Mouse (Mus musculus) embryonic facial prominence, embryonic 13.5 days (tissue): ENCODE measurements around the gene Dnajb1. TPM values are rescaled to one million over a fixed set of nuclear protein-coding genes. Genes with fewer than 3 reads are reported as not detected.

Source experiments
- ATAC-seq: fragments of 200-750 bp; cut with Nextera tagmentation; 2 replicates; pipeline ENCODE4 v1.8.0; 2017; ENCODE audit warnings: low read depth; ENCODE audit not compliant: insufficient number of reproducible peaks, insufficient read depth, low FRiP score, low TSS enrichment
- H3K27ac ChIP-seq: fragments of 300-500 bp; sonication (generic); 2 replicates; pipeline ENCODE4 v1.5.1; 2015; ENCODE audit warnings: moderate library complexity, mild to moderate bottlenecking, inconsistent platforms
- H3K27me3 ChIP-seq: fragments of 300-500 bp; sonication (generic); 2 replicates; pipeline ENCODE4 v1.6.1; 2015; ENCODE audit warnings: mild to moderate bottlenecking, inconsistent platforms
- H3K36me3 ChIP-seq: fragments of 300-500 bp; sonication (generic); 2 replicates; pipeline ENCODE4 v1.6.1; 2015; ENCODE audit warnings: mild to moderate bottlenecking, inconsistent platforms
- H3K4me1 ChIP-seq: fragments of 300-500 bp; sonication (generic); 2 replicates; pipeline ENCODE4 v1.6.1; 2015; ENCODE audit warnings: inconsistent platforms
- H3K4me2 ChIP-seq: fragments of 300-500 bp; sonication (generic); 2 replicates; pipeline ENCODE4 v1.6.1; 2015; ENCODE audit warnings: moderate library complexity, mild to moderate bottlenecking, inconsistent platforms
- H3K4me3 ChIP-seq: fragments of 300-500 bp; sonication (generic); 2 replicates; pipeline ENCODE4 v1.5.1; 2015; ENCODE audit warnings: mild to moderate bottlenecking, inconsistent platforms
- H3K9ac ChIP-seq: fragments of 300-500 bp; sonication (generic); 2 replicates; pipeline ENCODE4 v1.6.1; 2015; ENCODE audit warnings: mild to moderate bottlenecking, inconsistent platforms
- H3K9me3 ChIP-seq: fragments of 300-500 bp; sonication (generic); 2 replicates; pipeline ENCODE4 v1.6.1; 2016; ENCODE audit warnings: inconsistent platforms
- WGBS: fragments of 180-500 bp; shearing (Covaris S2); methylation state at CpG from one replicate; pipeline ENCODE4 v1.1.7; 2015; ENCODE audit warnings: mixed read lengths; 5-methylcytosine and 5-hydroxymethylcytosine counted together
- polyA plus RNA-seq: library from polyadenylated mRNA; unstranded; fragments of >200 nt; fragmentation: Nextera tagmentation; extraction: Ambion mirVana; gene quantifications from 2 replicates; pipeline ENCODE4 v1.2.1, GENCODE M21; 2015

Dnajb1 gene
- polyA plus RNA-seq, 1 experiment from 2014 or later: 68.8 TPM

DNA sequence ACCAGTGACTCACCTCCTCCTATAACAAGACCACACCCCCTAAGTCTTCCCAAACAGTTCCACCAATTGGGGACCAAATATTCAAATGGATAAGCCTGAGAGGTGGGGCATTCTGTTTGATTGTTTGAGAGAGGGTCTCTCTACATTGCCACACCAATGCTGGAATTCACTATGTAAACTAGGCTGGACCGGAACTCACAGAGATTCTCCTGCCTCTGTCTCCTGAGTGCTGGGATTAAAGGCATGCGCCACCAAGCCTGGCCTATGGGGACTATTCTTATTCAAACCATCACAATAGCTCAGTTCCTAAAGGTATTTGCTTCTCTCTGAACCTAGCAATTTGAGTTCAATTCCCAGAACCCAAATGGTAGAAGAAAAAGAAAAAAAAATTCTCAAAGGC is 10.6 kb downstream of the Dnajb1 start:
- no peak overlapping the region for H3K27ac ChIP-seq
- no peak overlapping the region for H3K9ac ChIP-seq
- no peaks in the 10 kb centered on the region for H3K4me1 ChIP-seq
- 0 out of 2 replicates have a peak, but pooled peaks cover 2% of the 10 kb centered on the region for H3K9me3 ChIP-seq
- WGBS: 92% methylated on average over 2 of the region's 2 CpGs
- no peak overlapping the region for H3K4me2 ChIP-seq
- H3K27me3 ChIP-seq: no peaks in the 10 kb centered on the region
- H3K4me3 ChIP-seq: no peak overlapping the region
- H3K36me3 ChIP-seq: peaks cover 7% of the 10 kb centered on the region
- ATAC-seq: no peak

- ATAC-seq: 0 out of 2 replicates have a peak, but pooled peaks have one; percentile 24
- no peaks in the 10 kb centered on the region for H3K27me3 ChIP-seq
- no peak overlapping the region for H3K4me3 ChIP-seq
- H3K4me1 ChIP-seq: no peaks in the 10 kb centered on the region
- H3K9me3 ChIP-seq: 0 out of 2 replicates have a peak, but pooled peaks cover 2% of the 10 kb centered on the region
- no peak overlapping the region for H3K27ac ChIP-seq
- H3K4me2 ChIP-seq: no peak overlapping the region
- H3K9ac ChIP-seq: no peak overlapping the region
- 79% methylated on average over 9 of the region's 9 CpGs for WGBS
- no peaks in the 10 kb centered on the region; the same call in 1 of the 2 replicates for H3K36me3 ChIP-seq
Measured at GRCm38 (mm10) chr8:83619568-83620285, 11.7 kb downstream of the Dnajb1 start.

DNA sequence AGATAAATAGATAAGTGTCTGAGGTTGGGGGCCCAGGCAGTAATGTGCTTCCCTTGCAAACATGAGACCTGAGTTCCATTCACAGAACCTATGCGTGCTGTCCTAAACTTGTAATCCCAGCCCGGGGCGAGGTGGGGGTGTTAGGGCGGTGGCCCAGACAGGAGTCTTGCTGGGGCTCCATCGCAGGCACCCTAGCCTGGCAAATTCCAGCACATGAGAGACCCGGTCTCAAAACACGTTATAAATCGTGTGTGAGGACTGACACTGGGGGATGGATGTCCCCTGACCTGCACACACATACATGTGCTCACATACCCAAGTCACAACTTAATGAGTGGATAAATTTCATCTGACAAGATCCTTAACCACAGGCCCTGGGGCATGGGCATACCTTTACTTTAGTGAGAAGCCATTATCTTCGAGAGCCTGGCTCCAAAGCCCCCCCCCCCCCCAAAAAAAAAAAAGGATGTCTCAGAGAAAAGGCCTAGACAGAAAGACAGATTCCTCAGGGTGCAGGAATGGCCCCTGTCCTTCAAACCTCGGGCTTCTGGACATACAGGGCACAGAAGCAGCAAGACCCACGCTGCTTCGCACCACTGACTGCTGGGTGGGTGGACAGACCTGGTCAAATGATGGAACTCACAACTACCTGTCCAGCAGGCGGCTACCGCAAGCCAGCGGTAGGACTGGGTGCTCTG is 13.8 kb downstream of the Dnajb1 start:
- no peak overlapping the region for H3K27ac ChIP-seq
- H3K9ac ChIP-seq: peak overlapping the region; percentile 72
- no peak for ATAC-seq
- H3K4me1 ChIP-seq: no peaks in the 10 kb centered on the region
- WGBS: 47% methylated on average over 15 of the region's 15 CpGs
- peak overlapping the region; percentile 85 for H3K4me2 ChIP-seq
- H3K27me3 ChIP-seq: no peaks in the 10 kb centered on the region
- H3K9me3 ChIP-seq: 0 out of 2 replicates have a peak, but pooled peaks cover 2% of the 10 kb centered on the region
- H3K36me3 ChIP-seq: no peaks in the 10 kb centered on the region
- peak overlapping the region; percentile 43 for H3K4me3 ChIP-seq

GRCm38 (mm10) chr8:83622389-83622989 is 14.5 kb downstream of the Dnajb1 start:
- H3K27ac ChIP-seq: no peak overlapping the region
- H3K9me3 ChIP-seq: 0 out of 2 replicates have a peak, but pooled peaks cover 2% of the 10 kb centered on the region
- peak overlapping the region; percentile 43 for H3K4me3 ChIP-seq
- no peaks in the 10 kb centered on the region for H3K36me3 ChIP-seq
- WGBS: 10% methylated on average over 23 of the region's 23 CpGs
- ATAC-seq: peak; percentile 85
- H3K4me2 ChIP-seq: peak overlapping the region; percentile 85
- no peaks in the 10 kb centered on the region for H3K27me3 ChIP-seq
- H3K9ac ChIP-seq: peak overlapping the region; percentile 72
- H3K4me1 ChIP-seq: no peaks in the 10 kb centered on the region

DNA sequence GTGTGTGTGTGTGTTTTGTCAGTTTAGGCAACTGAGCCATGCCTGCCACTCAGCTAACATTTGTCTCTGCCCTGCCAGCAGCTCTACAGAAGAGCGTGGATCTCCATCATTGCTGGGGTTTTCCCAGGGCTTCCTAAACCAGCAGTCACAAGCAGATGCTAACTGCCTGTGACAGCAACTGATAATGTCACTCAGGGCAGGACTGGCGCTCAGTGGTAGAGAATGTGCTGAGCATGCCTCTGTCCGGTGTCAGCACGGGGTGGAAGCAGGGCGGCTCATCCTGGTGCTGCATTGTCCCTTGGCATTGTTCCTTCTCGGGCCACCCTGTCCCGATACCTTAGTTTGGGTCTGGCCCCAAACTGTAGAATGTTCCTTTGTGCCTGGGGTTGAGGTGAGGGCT is 15.6 kb downstream of the Dnajb1 start:
- no peak overlapping the region for H3K9ac ChIP-seq
- H3K27ac ChIP-seq: no peak overlapping the region
- no peaks in the 10 kb centered on the region for H3K27me3 ChIP-seq
- 89% methylated on average over 7 of the region's 7 CpGs for WGBS
- H3K9me3 ChIP-seq: 0 out of 2 replicates have a peak, but pooled peaks cover under 1% of the 10 kb centered on the region
- ATAC-seq: no peak
- no peaks in the 10 kb centered on the region for H3K4me1 ChIP-seq
- H3K4me3 ChIP-seq: no peak overlapping the region
- no peaks in the 10 kb centered on the region for H3K36me3 ChIP-seq
- H3K4me2 ChIP-seq: no peak overlapping the region

GRCm38 (mm10) chr8:83624739-83625138 is 16.7 kb downstream of the Dnajb1 start:
- H3K36me3 ChIP-seq: no peaks in the 10 kb centered on the region
- no peak for ATAC-seq
- H3K27me3 ChIP-seq: no peaks in the 10 kb centered on the region
- H3K9ac ChIP-seq: no peak overlapping the region
- H3K9me3 ChIP-seq: no peaks in the 10 kb centered on the region
- H3K27ac ChIP-seq: no peak overlapping the region
- 37% methylated on average over 3 of the region's 3 CpGs for WGBS
- H3K4me3 ChIP-seq: no peak overlapping the region
- H3K4me1 ChIP-seq: no peaks in the 10 kb centered on the region
- no peak overlapping the region for H3K4me2 ChIP-seq

DNA sequence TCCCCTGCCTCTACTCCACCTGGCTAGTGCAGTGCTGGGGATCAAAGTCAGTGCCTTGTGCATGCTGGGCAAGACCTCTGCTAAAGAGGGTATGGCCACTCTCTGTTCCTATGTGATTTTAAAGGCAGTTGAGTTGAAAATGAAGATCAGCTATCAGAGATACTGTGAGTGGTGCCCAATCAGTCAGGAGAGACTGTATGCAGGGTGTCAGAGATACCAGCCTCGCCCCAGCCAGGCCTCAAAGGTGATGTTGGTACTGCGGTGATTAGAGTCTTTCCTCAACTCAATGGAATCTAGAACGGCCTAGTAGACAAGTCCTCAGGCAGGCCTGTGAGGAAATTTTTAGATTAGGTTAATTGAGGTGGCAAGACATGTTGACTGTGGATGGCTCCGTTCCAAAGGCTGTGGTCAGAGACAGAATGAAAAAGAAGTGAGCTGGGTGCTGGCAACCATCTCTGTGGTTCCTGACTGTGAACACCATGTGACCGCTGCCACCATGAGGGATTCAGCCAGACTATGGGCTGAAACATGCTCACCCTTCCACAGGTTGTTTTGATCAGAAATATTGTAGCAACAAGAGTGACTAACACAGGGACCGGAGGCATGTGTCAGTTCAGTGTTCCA is 17.8 kb downstream of the Dnajb1 start:
- 88% methylated on average over 6 of the region's 6 CpGs for WGBS
- Histone ChIP-seq H3K4me3 (no peak overlapping the region), H3K9ac (no peak overlapping the region), H3K27ac (no peak overlapping the region), H3K9me3 (no peaks in the 10 kb centered on the region), H3K4me1 (no peaks in the 10 kb centered on the region), H3K27me3 (no peaks in the 10 kb centered on the region), H3K4me2 (no peak overlapping the region), H3K36me3 (no peaks in the 10 kb centered on the region)
- no peak for ATAC-seq

DNA sequence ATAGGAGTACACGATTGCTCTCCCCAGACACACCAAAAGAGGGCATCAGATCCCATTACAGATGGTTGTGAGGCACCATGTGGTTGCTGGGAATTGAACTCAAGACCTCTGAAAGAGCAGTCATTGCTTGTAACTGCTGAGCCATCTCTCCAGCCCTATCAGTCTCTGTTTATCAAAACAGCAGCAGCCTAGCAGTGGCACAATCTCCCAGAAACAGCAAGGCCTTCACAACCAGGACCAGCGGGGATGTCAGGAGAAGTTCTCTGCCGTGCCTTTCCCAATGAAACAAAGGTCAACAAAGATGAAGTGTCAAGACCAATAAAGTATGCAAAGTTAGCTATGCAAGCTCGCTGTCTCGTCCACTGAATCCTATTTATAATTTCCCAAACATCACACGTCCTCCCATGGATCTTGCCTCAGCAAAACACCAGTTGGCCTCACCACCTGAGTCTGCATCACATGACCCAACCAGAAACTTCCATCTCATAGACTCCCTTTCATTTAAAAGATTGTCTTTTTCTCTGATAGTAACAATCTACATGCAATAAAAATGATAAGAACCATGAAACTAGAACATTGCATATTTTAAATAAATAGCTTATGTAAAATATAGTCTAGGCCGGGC is 24.2 kb downstream of the Dnajb1 start:
- Histone ChIP-seq H3K9ac (no peak overlapping the region), H3K27me3 (no peaks in the 10 kb centered on the region), H3K4me3 (no peak overlapping the region), H3K27ac (no peak overlapping the region), H3K4me1 (no peaks in the 10 kb centered on the region), H3K36me3 (no peaks in the 10 kb centered on the region), H3K9me3 (peaks cover 4% of the 10 kb centered on the region), H3K4me2 (no peak overlapping the region)
- 88% methylated on average over 7 of the region's 7 CpGs for WGBS
- ATAC-seq: no peak

GRCm38 (mm10) chr8:83638856-83639255 is 30.9 kb downstream of the Dnajb1 start:
- Histone ChIP-seq H3K36me3 (no peaks in the 10 kb centered on the region), H3K27me3 (no peaks in the 10 kb centered on the region), H3K4me3 (no peak overlapping the region), H3K27ac (no peak overlapping the region), H3K4me2 (no peak overlapping the region), H3K9ac (no peak overlapping the region), H3K9me3 (peaks cover 4% of the 10 kb centered on the region), H3K4me1 (no peaks in the 10 kb centered on the region)
- ATAC-seq: no peak
- 68% methylated on average over 4 of the region's 4 CpGs for WGBS

DNA sequence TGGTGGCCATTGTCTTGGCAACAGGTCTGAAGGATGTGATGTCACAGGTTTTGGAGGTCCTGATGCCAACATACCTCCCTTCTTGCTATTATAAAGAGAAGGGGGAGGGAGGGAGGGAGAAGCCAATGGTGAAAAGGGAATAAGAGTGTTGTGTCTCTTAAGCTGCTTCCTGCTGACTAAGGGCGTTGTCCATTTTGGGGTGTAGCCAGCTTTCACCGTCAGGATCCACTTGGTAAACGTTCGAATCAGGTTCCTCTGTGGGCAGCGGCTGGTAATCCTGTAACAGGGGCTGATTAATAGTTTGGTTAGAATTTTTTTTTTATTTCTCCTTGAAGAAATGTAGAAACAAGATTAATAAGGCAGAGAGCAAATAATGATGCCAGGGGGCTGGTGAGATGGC is 31.7 kb downstream of the Dnajb1 start:
- Histone ChIP-seq H3K27me3 (no peaks in the 10 kb centered on the region), H3K9me3 (peaks cover 4% of the 10 kb centered on the region), H3K4me1 (no peaks in the 10 kb centered on the region), H3K4me2 (no peak overlapping the region), H3K4me3 (no peak overlapping the region), H3K27ac (no peak overlapping the region), H3K36me3 (no peaks in the 10 kb centered on the region), H3K9ac (no peak overlapping the region)
- no peak for ATAC-seq
- 71% methylated on average over 5 of the region's 5 CpGs for WGBS

DNA sequence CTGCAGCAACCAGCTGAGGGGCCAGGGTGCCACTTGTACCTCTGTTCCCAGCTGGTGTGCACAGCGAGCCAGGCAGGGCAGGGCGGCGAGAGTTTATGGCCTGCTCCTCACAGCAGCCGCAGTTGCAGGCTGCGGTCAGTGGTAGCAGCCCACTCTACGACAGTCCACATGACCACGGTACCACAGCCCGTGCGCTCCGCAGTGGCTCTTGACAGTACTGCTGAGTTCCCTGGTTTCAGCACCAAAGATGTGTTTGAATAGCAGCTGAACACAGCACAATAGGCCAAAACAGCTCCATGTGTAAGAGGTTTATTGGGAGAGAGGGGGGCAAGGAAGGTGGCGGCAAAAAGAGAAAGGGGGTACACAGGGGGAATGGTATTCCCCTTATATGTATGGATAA is 39.5 kb downstream of the Dnajb1 start:
- no peak for ATAC-seq
- H3K9me3 ChIP-seq: no peaks in the 10 kb centered on the region
- WGBS: 94% methylated on average over 11 of the region's 11 CpGs
- no peak overlapping the region for H3K9ac ChIP-seq
- no peak overlapping the region for H3K4me3 ChIP-seq
- H3K27ac ChIP-seq: no peak overlapping the region
- no peaks in the 10 kb centered on the region for H3K27me3 ChIP-seq
- peaks cover 16% of the 10 kb centered on the region for H3K4me1 ChIP-seq
- no peaks in the 10 kb centered on the region for H3K36me3 ChIP-seq
- H3K4me2 ChIP-seq: no peak overlapping the region
